Mouse (Mus musculus) mature B cell (primary cell): ENCODE data around the gene Arfgap3.
"Not testable (repeated sequence)": the region's sequence is repeated elsewhere in the genome, so short reads cannot be mapped to it uniquely, and the experiment has no call there.

Source experiments
- in situ Hi-C: fragments of 300-500 bp; cut with MboI; formaldehyde crosslinking; loops from 2 replicates; pipeline ENCODE4 v1.14.3; 2019

Gene Arfgap3

GRCm38 (mm10) chr15:83349954-83350711, at the start of gene Arfgap3:
Gene Arfgap3, minus strand, starts transcription at chr15:83350247.
- in situ Hi-C loops: no loop called here

DNA sequence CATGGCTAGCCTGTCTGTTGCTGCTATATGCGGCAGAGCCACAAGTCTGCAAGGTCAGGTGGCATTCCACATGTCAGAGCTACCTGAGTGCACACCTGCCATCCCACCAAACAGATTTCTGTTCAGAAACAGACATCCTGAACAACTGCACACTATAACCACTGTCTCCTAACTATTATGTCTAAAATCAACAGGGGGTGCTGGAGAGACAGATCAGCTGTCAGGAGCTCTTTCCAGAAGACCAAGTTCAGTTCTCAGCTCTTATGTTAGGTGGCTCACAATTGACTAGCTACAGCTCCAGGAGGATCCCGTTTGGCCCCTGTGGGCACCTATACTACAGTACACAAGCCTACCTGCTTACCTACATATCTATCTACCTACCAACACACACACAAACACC, 42.7 kb upstream of the Arfgap3 start:
- in situ Hi-C loops: no loop called here

- in situ Hi-C loops: no loop called here
Measured at GRCm38 (mm10) chr15:83387911-83388310, 37.9 kb upstream of the Arfgap3 start.

- in situ Hi-C loops: no loop called here
Measured at GRCm38 (mm10) chr15:83383633-83384032, 33.6 kb upstream of the Arfgap3 start.

- in situ Hi-C loops: no loop called here
Measured at GRCm38 (mm10) chr15:83383136-83383535, 33.1 kb upstream of the Arfgap3 start.

- in situ Hi-C loops: no loop called here
Measured at GRCm38 (mm10) chr15:83382467-83382866, 32.4 kb upstream of the Arfgap3 start.

GRCm38 (mm10) chr15:83377153-83377552, 27.1 kb upstream of the Arfgap3 start:
- in situ Hi-C loops: no loop called here

- in situ Hi-C loops: no loop called here
Measured at GRCm38 (mm10) chr15:83375136-83375535, 25.1 kb upstream of the Arfgap3 start.

DNA sequence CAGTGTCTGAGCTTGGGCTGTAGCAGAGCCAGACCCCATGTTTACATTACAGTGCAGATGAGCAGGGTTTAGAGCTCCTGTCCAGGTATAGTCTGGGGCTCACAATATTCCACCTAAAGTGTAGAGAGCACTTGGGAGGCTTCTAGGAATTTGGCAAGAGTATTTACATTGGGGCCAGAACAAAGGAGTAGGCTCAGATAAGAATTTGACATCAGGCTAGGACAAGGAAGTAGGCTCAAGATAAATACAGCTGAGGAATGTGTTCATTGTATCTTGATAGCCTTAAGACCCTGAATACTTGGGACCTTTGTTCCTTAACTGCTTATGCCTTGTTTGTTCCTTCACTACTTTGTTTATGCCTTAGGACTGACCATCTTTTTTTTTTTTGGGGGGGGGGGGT, 24.0 kb upstream of the Arfgap3 start:
- in situ Hi-C loops: no loop called here

DNA sequence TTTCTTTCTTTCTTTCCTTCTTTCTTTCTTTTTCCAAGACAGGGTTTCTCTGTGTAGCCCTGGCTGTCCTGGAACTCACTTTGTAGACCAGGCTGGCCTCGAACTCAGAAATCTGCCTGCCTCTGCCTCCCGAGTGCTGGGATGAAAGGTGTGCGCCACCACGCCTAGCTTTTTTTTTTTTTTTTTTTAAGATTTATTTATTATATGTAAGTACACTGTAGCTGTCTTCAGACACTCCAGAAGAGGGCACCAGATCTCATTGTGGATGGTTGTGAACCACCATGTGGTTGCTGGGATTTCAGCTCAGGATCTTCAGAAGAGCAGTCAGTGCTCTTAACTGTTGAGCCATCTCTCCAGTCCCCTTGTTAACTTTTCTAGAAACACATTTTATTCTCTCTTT, 18.7 kb upstream of the Arfgap3 start:
- in situ Hi-C loops: not testable (repeated sequence)

DNA sequence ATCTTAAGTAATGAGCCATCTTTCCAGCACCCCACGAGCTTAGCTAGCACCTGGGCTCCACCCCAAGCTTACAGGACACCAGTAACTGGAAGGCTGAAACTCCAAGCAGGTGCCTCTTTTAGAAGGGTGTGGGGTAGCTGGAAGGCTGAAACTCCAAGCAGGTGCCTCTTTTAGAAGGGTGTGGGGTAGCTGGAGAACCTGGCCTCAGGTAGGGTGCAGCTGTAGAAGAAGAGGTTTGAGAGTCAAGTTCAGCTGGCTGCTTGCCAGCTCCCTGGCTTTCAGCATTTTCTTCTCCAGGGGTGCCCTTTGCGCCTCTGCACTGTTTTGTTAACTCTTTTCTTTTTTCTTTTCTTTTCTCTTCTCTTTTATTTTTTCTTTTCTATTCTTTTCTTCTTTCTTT, 18.2 kb upstream of the Arfgap3 start:
- in situ Hi-C loops: no loop called here

- in situ Hi-C loops: no loop called here
Measured at GRCm38 (mm10) chr15:83366933-83367552, 17.0 kb upstream of the Arfgap3 start.

- in situ Hi-C loops: no loop called here
Measured at GRCm38 (mm10) chr15:83365697-83366096, 15.7 kb upstream of the Arfgap3 start.

- in situ Hi-C loops: no loop called here
Measured at GRCm38 (mm10) chr15:83364194-83364593, 14.1 kb upstream of the Arfgap3 start.

DNA sequence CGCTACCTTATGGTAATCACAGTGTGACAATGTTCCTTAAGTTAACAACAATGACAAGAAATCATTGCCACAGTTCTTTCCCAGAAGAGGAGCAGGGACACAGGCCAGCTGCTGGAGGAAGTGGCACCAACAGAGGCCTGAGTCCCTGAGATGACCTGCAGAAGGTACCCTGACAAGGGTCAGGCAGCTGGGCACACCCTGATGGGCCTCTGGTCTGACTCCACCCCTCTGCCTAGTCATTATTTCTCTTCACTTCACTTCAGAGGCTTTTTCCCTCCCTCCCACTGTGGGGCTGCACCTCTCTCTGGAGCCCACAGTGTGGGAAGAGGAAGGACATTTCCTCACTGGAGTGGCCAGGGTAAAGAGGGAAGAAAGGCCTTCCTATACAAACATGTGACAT, 12.8 kb upstream of the Arfgap3 start:
- in situ Hi-C loops: not testable (repeated sequence)

DNA sequence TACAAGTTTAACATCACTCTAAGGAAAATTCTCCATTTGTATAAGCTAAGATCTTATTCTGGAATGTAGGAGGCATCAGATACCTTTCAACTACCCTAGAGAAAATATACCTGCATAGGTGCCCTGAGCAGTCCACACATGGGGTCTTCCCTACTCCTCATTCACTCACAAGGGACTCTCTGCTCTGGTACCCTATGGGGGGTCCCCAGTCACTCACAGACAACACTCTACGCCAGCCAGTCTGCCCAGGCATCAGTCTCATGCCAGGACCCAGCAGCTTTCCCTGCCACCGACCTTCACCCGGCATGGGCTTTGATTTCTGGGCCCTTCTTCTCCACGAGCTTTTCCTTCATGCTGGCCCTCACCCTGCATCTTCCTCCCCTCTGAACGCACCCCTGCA, 10.9 kb upstream of the Arfgap3 start:
- in situ Hi-C loops: not testable (repeated sequence)

DNA sequence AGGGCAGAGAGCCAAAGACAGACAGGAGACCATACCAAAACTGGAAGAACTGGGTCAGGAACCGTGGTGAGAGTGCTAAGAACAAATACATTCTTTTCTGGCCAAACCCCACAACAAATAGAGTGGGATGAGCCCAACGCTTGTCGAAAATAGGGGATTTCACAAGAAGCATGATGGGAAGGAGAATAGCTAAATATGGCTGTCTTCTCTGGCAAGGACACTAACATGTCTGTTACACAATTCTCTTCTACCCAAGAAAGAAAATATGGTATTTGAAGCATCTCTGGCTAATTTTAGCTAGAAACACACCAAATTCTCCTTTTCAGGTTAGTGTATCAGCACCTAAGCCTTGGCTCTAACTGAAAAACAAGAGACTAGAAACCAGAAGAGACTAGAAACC, 10.1 kb upstream of the Arfgap3 start:
- in situ Hi-C loops: no loop called here

GRCm38 (mm10) chr15:83358476-83358875, 8.4 kb upstream of the Arfgap3 start:
- in situ Hi-C loops: no loop called here

DNA sequence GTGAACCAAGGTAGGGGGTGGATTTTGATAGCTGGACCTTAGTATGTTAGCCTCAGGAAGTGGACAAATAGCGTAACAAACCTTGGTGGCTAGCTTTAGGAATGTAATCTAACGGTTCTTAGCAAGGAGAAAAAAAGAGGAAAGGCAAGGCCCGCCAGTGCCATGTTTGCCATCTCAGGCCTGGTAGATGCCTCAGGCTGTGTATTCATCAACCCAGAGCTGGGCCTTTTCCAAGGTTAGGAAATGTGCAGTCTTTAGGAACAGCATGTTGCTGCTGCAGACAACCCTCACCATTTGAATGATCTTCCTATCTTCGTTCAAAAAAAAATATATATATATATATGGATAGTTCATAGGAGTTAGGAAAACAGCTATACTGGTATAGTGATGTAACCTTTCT, 1.5 kb upstream of the Arfgap3 start:
- in situ Hi-C loops: no loop called here

- in situ Hi-C loops: no loop called here
Measured at GRCm38 (mm10) chr15:83350859-83351258, 812 bp upstream of the Arfgap3 start.

GRCm38 (mm10) chr15:83349225-83349953, 658 bp downstream of the Arfgap3 start:
- in situ Hi-C loops: no loop called here

- in situ Hi-C loops: no loop called here
Measured at GRCm38 (mm10) chr15:83348747-83349146, 1.3 kb downstream of the Arfgap3 start.
